Mouse (Mus musculus) small intestine, adult 2 months (tissue): ENCODE results near the gene 1700037H04Rik.

Experiments
- CTCF ChIP-seq: fragments of 200-500 bp; IDR thresholded peaks from 2 replicates; pipeline ENCODE4 v1.5.1; 2012; ENCODE audit warnings: low read depth, mild to moderate bottlenecking, control low read depth, inconsistent platforms, low read length, moderate library complexity, mixed read lengths; ENCODE audit not compliant: insufficient replicate concordance, insufficient read length; ENCODE audit errors: extremely low read depth
- POLR2A ChIP-seq: fragments of 200-500 bp; IDR thresholded peaks from 2 replicates; pipeline ENCODE4 v1.6.1; 2012; ENCODE audit warnings: low read depth, mild to moderate bottlenecking, control low read depth, inconsistent platforms, low read length, moderate library complexity

GRCm38 (mm10) chr2:131128211-131128610 is 31.7 kb downstream of the 1700037H04Rik start:
- TF ChIP-seq CTCF (no peak), POLR2A (no peak)
